22 mouse cellular contexts compared by ENCODE assay signal in genomic region chr6:97227067-97227847, GRCm38 (mm10). TPM values are rescaled to one million over a fixed set of nuclear protein-coding genes. Genes with fewer than 3 reads are reported as not detected.
"Had no signal": no experiment of that assay in that cellular context is flagged by ENCODE, and none has a peak within 500 bp of the region (broad histone marks: within the 10 kb centered on the region; RNA-seq: fewer than 3 reads in every experiment).

No protein-coding gene starts in this region.

- H3K9ac ChIP-seq: liver, postnatal 0 days; lung, embryonic 15.5 days; midbrain, embryonic 12.5 days; midbrain, embryonic 15.5 days; neural tube, embryonic 13.5 days; neural tube, embryonic 15.5 days had no signal

- H3K27me3 ChIP-seq: lung, embryonic 15.5 days; megakaryocyte, embryonic 14.5 days; midbrain, embryonic 12.5 days; midbrain, embryonic 15.5 days; neural tube, embryonic 13.5 days; neural tube, embryonic 15.5 days had no signal

- DNase-seq: liver, postnatal 0 days; lung, adult 2 months; lung, postnatal 14 days; lung, postnatal 36 days; retina, postnatal 1 day; right cerebral cortex, adult 18-20 months; right cerebral cortex, postnatal 25 days; right cerebral cortex, postnatal 4 days; spleen, adult 18-20 months; thymus, adult 18-20 months; thymus, postnatal 14 days; thymus, postnatal 36 days had no signal

- H3K9me3 ChIP-seq: lung, embryonic 15.5 days; megakaryocyte, embryonic 14.5 days; midbrain, embryonic 12.5 days; midbrain, embryonic 15.5 days; neural tube, embryonic 13.5 days; neural tube, embryonic 15.5 days had no signal

- ATAC-seq: liver, postnatal 0 days; midbrain, embryonic 15.5 days had no signal

- H3K27ac ChIP-seq: macrophage; midbrain, embryonic 12.5 days; midbrain, embryonic 15.5 days had no signal

- H3K4me3 ChIP-seq: lung, embryonic 15.5 days; megakaryocyte, embryonic 14.5 days; midbrain, embryonic 12.5 days; midbrain, embryonic 15.5 days; neural tube, embryonic 13.5 days; neural tube, embryonic 15.5 days had no signal

- H3K4me2 ChIP-seq: lung, embryonic 15.5 days; midbrain, embryonic 12.5 days; midbrain, embryonic 15.5 days; neural tube, embryonic 13.5 days; neural tube, embryonic 15.5 days had no signal

RNA-seq across cellular contexts. Expression of gene Lmod3, which starts 25.3 kb away (rescaled TPM):
- polyA plus RNA-seq: macrophage; midbrain, embryonic 12.5 days; midbrain, embryonic 15.5 days; midbrain, postnatal 0 days; small intestine, adult 2 months; stomach, embryonic 14.5 days had no signal
